Mouse (Mus musculus): ENCODE data around the gene Rusc2.

DNA sequence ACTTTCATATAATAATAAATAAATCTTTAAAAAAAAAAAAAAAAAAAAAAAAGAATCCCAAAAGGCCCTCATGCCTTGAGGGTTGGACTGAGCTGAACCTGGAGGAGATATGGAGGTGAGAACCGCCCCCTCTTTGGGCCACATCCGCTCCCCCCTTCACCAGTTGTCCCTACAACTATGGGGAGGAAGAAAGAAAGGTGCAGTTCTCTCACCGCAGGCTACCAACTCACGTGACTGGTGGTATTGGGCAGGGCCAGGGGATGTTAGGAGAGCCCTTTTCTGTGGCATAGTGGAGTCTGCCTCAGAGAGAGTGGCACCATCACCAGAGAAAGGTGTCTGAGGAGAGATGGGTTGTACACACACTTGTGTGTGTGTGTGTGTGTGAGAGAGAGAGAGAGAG is 74.7 kb downstream of the Rusc2 start:
- TF ChIP-seq POLR2A (IDR thresholded peaks at IDR 0.05; ENCODE audit: borderline replicate concordance, extremely low read depth, low read depth, low read length), result no peak
- no peak for TF ChIP-seq CTCF (IDR thresholded peaks at IDR 0.05; ENCODE audit: insufficient read depth, low read length)
